Mouse (Mus musculus) kidney, postnatal 0 days (tissue): ENCODE measurements around the gene Fancb. TPM values are rescaled to one million over a fixed set of nuclear protein-coding genes. Genes with fewer than 3 reads are reported as not detected.

Source experiments
- ATAC-seq: fragments of 200-750 bp; cut with Nextera tagmentation; replicated peaks from 2 replicates; pipeline ENCODE4 v1.8.0; 2017; ENCODE audit warnings: low read depth, moderate number of reproducible peaks, moderate TSS enrichment, moderate library complexity; ENCODE audit not compliant: low FRiP score
- DNase-seq: peaks from one replicate; pipeline ENCODE4 v3.0.0-alpha.2; 2016; ENCODE audit warnings: low spot score
- H3K27ac ChIP-seq: fragments of 300-500 bp; sonication (generic); 2 replicates; pipeline ENCODE4 v1.5.1; 2014; ENCODE audit warnings: mild to moderate bottlenecking
- H3K27me3 ChIP-seq: fragments of 300-500 bp; sonication (generic); 2 replicates; pipeline ENCODE4 v1.6.1; 2014; ENCODE audit warnings: low read length, mixed read lengths; ENCODE audit not compliant: insufficient read depth
- H3K36me3 ChIP-seq: fragments of 300-500 bp; sonication (generic); 2 replicates; pipeline ENCODE4 v1.6.1; 2014; ENCODE audit warnings: low read length, mixed read lengths; ENCODE audit not compliant: insufficient read depth
- H3K4me1 ChIP-seq: fragments of 300-500 bp; sonication (generic); replicated peaks from 2 replicates; pipeline ENCODE4 v1.6.1; 2014; ENCODE audit warnings: antibody characterized with exemption, low read length, mixed read lengths; ENCODE audit not compliant: insufficient read depth
- H3K4me2 ChIP-seq: fragments of 300-500 bp; sonication (generic); 2 replicates; pipeline ENCODE4 v1.6.1; 2014; ENCODE audit warnings: mild to moderate bottlenecking, low read length, moderate library complexity, mixed read lengths
- H3K4me3 ChIP-seq: fragments of 300-500 bp; sonication (generic); replicated peaks from 2 replicates; pipeline ENCODE4 v1.5.1; 2014; ENCODE audit warnings: low read depth, low read length
- H3K9ac ChIP-seq: fragments of 300-500 bp; sonication (generic); 2 replicates; pipeline ENCODE4 v1.6.1; 2014; ENCODE audit warnings: low read depth, low read length
- H3K9me3 ChIP-seq: fragments of 300-500 bp; sonication (generic); replicated peaks from 2 replicates; pipeline ENCODE4 v1.6.1; 2016; ENCODE audit warnings: low read length, inconsistent platforms, mixed read lengths
- CTCF ChIP-seq: IDR thresholded peaks from 2 replicates; pipeline ENCODE4 v1.5.1; 2016; ENCODE audit warnings: antibody characterized with exemption, low read depth, mild to moderate bottlenecking, moderate library complexity
- WGBS: fragments of 180-500 bp; shearing (Covaris S2); extraction: QIAGEN DNeasy Blood & Tissue Kit; methylation state at CpG from one replicate; pipeline ENCODE4 v1.1.7; 2014; 5-methylcytosine and 5-hydroxymethylcytosine counted together
- polyA plus RNA-seq: library from polyadenylated mRNA; unstranded; fragments of >200 nt; fragmentation: Nextera tagmentation; extraction: Ambion mirVana; gene quantifications from 2 replicates; pipeline ENCODE4 v1.2.1, GENCODE M21; 2015

Gene Fancb
- polyA plus RNA-seq, 1 experiment from 2014 or later, result 4.4 TPM

- no peak overlapping the region for H3K4me2 ChIP-seq
- DNase-seq (no peak), ATAC-seq (no peak)
- no peaks in the 10 kb centered on the region for H3K27me3 ChIP-seq
- no peaks in the 10 kb centered on the region for H3K4me1 ChIP-seq
- TF ChIP-seq CTCF, result no peak
- H3K4me3 ChIP-seq, result no peak overlapping the region
- H3K27ac ChIP-seq, result no peak overlapping the region
- no peak overlapping the region for H3K9ac ChIP-seq
- no peaks in the 10 kb centered on the region for H3K9me3 ChIP-seq
- WGBS, result 80% methylated on average over 3 of the region's 3 CpGs
- H3K36me3 ChIP-seq, result no peaks in the 10 kb centered on the region
These were observed 9.2 kb upstream of the Fancb start for GRCm38 (mm10) chrX:164971206-164971605.

GRCm38 (mm10) chrX:164978866-164979265 is 1.5 kb upstream of the Fancb start:
- ATAC-seq (no peak), DNase-seq (no peak)
- 93% methylated on average over 2 of the region's 2 CpGs for WGBS
- Histone ChIP-seq H3K36me3 (no peaks in the 10 kb centered on the region), H3K27ac (no peak overlapping the region), H3K9me3 (no peaks in the 10 kb centered on the region), H3K9ac (no peak overlapping the region), H3K27me3 (no peaks in the 10 kb centered on the region), H3K4me3 (no peak overlapping the region), H3K4me1 (no peaks in the 10 kb centered on the region), H3K4me2 (peak overlapping the region; percentile 54)
- no peak for TF ChIP-seq CTCF

GRCm38 (mm10) chrX:165003141-165003540 is 22.7 kb downstream of the Fancb start:
- no peaks in the 10 kb centered on the region for H3K9me3 ChIP-seq
- no peaks in the 10 kb centered on the region for H3K36me3 ChIP-seq
- no peak overlapping the region for H3K27ac ChIP-seq
- no peak for ATAC-seq
- no peak for TF ChIP-seq CTCF
- H3K4me1 ChIP-seq, result no peaks in the 10 kb centered on the region
- no peak for DNase-seq
- no peak overlapping the region for H3K4me2 ChIP-seq
- H3K9ac ChIP-seq, result no peak overlapping the region
- no peak overlapping the region for H3K4me3 ChIP-seq
- WGBS, result 27% methylated on average over 4 of the region's 4 CpGs
- H3K27me3 ChIP-seq, result no peaks in the 10 kb centered on the region

- H3K36me3 ChIP-seq, result no peaks in the 10 kb centered on the region
- H3K27me3 ChIP-seq, result no peaks in the 10 kb centered on the region
- DNase-seq (no peak), ATAC-seq (no peak)
- H3K4me2 ChIP-seq, result no peak within 1 kb of the TSS
- H3K27ac ChIP-seq, result no peak within 1 kb of the TSS
- no peak within 1 kb of the TSS for H3K9ac ChIP-seq
- H3K4me1 ChIP-seq, result no peaks in the 10 kb centered on the region
- H3K9me3 ChIP-seq, result no peaks in the 10 kb centered on the region
- no peak for TF ChIP-seq CTCF
- no peak within 1 kb of the TSS for H3K4me3 ChIP-seq
These were observed 24.5 kb downstream of the Fancb start, which contains the start of gene Gm17604 for GRCm38 (mm10) chrX:165004779-165005324. TSS of gene Gm17604 (minus strand) at chrX:165004829.

Other genes starting within 250 kb of the Fancb start
- 26.6 and 27.9 TPM in 2 replicates for gene Mospd2, start 217 bp upstream of the Fancb start, polyA plus RNA-seq
- not detected in 2 replicates for gene Gm17604, start 24.2 kb downstream of the Fancb start, polyA plus RNA-seq